Mouse (Mus musculus): ENCODE results near the gene Hist1h2bn.
"Not testable (repeated sequence)": the region's sequence is repeated elsewhere in the genome, so short reads cannot be mapped to it uniquely, and the experiment has no call there.

- not testable (repeated sequence) for TF ChIP-seq CTCF (IDR thresholded peaks at IDR 0.05; ENCODE audit: insufficient read depth, low read length); POLR2A (IDR thresholded peaks at IDR 0.05; ENCODE audit: borderline replicate concordance, extremely low read depth, low read depth, low read length)
These were observed 36.2 kb upstream of the Hist1h2bn start, which contains the start of gene Hist1h3h for GRCm38 (mm10) chr13:21717397-21718357.

All from lung, adult 2 months (tissue).